Mouse (Mus musculus) cerebellum, postnatal 14 days (tissue): Measurements from ENCODE around the gene Prr32.

Experiments used
- DNase-seq, 2 experiments: peaks; one replicate each; pipeline ENCODE4 v3.0.0; 2021; ENCODE audit warnings: mixed read lengths in 2 of 2

The Prr32 gene

GRCm38 (mm10) chrX:45090604-45091003 is at the start of gene Prr32:
Gene Prr32 (plus strand): TSS chrX:45090904.
- no peak for DNase-seq
